Mouse (Mus musculus) bone marrow macrophage, adult 2 months (primary cell): ENCODE data around the gene Phyh.

Experiments used
- CTCF ChIP-seq: IDR thresholded peaks from 2 replicates; pipeline ENCODE4 v1.5.1; 2012; ENCODE audit warnings: low read depth, mild to moderate bottlenecking, low read length, moderate library complexity
- POLR2A ChIP-seq: IDR thresholded peaks from 2 replicates; pipeline ENCODE4 v1.6.1; 2012; ENCODE audit warnings: mild to moderate bottlenecking, low read depth, low read length, borderline replicate concordance

DNA sequence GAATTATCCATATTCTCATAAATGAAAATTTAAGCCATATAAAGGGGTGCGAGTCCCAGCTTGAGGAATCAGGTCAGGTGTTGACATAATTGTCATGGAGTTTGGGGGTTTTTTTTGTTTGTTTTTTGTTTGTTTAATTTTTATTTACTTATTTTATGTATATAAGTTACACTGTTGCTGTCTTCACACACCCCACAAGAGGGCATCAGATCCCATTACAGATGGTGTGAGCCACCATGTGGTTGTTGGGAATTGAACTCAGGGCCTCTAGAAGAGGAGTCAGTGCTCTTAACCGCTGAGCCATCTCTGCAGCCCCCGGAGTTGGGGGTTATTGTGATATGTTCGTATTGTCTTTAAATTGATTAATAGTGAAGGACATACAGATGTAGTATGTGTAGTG is 21.8 kb upstream of the Phyh start:
- no peak for TF ChIP-seq POLR2A
- TF ChIP-seq CTCF, result no peak
